Mouse (Mus musculus): ENCODE measurements at regions not wholly inside any gene's neighbourhood (a gene's known extent, or its start where the extent isn't known, plus 50 kb on each side); places are given as distances from the start of the nearest gene placed in this dataset.
A peak's percentile ranks its signal among the peaks of the same experiment; 100 is the strongest.

- peak; percentile 56 for DNase-seq
- intact Hi-C loops (cut with DNase I) = loop anchor here (10.0 kb wide), 1 partner anchor 134 kb away; no protein-coding TSS in a partner anchor
These were observed 371.9 kb upstream of the Cdh4 start for GRCm38 (mm10) chr2:179070346-179070745.

GRCm38 (mm10) chr2:179080462-179081274 is 361.6 kb upstream of the Cdh4 start:
- intact Hi-C loops (cut with DNase I) = no loop called here
- DNase-seq = peak; percentile 4

- DNase-seq = no peak
- intact Hi-C loops (cut with DNase I) = no loop called here
These were observed 355.3 kb upstream of the Cdh4 start for GRCm38 (mm10) chr2:179086915-179087314.

- intact Hi-C loops (cut with DNase I) = no loop called here
These were observed 350.8 kb upstream of the Cdh4 start for GRCm38 (mm10) chr2:179091480-179091879.

GRCm38 (mm10) chr2:179093996-179094395 is 348.2 kb upstream of the Cdh4 start:
- DNase-seq = peak; percentile 40
- intact Hi-C loops (cut with DNase I) = no loop called here

More at GRCm38 (mm10) chr2:179091480-179091879, 350.8 kb upstream of the Cdh4 start:
- DNase-seq = no peak

- intact Hi-C loops (cut with DNase I) = no loop called here
- DNase-seq = no peak
These were observed 346.2 kb upstream of the Cdh4 start for GRCm38 (mm10) chr2:179095981-179096380.

- no peak for DNase-seq
- intact Hi-C loops (cut with DNase I) = no loop called here
These were observed 345.4 kb upstream of the Cdh4 start for GRCm38 (mm10) chr2:179096861-179097260.

- DNase-seq = no peak
- intact Hi-C loops (cut with DNase I) = no loop called here
These were observed 342.4 kb upstream of the Cdh4 start for GRCm38 (mm10) chr2:179099783-179100182.

- no peak for DNase-seq
- intact Hi-C loops (cut with DNase I) = no loop called here
These were observed 339.1 kb upstream of the Cdh4 start for GRCm38 (mm10) chr2:179103114-179103513.

- intact Hi-C loops (cut with DNase I) = no loop called here
- no peak for DNase-seq
These were observed 329.3 kb upstream of the Cdh4 start for GRCm38 (mm10) chr2:179112951-179113350.

- DNase-seq = no peak
- intact Hi-C loops (cut with DNase I) = no loop called here
These were observed 314.2 kb upstream of the Cdh4 start for GRCm38 (mm10) chr2:179128018-179128417.

- intact Hi-C loops (cut with DNase I) = no loop called here
- no peak for DNase-seq
These were observed 313.8 kb upstream of the Cdh4 start for GRCm38 (mm10) chr2:179128432-179128831.

GRCm38 (mm10) chr2:179131004-179131403 is 311.2 kb upstream of the Cdh4 start:
- intact Hi-C loops (cut with DNase I) = no loop called here
- DNase-seq = no peak

- no peak for DNase-seq
- intact Hi-C loops (cut with DNase I) = no loop called here
These were observed 299.9 kb upstream of the Cdh4 start for GRCm38 (mm10) chr2:179142313-179142712.

- intact Hi-C loops (cut with DNase I) = no loop called here
- DNase-seq = no peak
These were observed 296.5 kb upstream of the Cdh4 start for GRCm38 (mm10) chr2:179145726-179146125.

GRCm38 (mm10) chr2:179146274-179146673 is 296.0 kb upstream of the Cdh4 start:
- intact Hi-C loops (cut with DNase I) = no loop called here
- no peak for DNase-seq

GRCm38 (mm10) chr2:179148194-179148593 is 294.0 kb upstream of the Cdh4 start:
- intact Hi-C loops (cut with DNase I) = no loop called here
- DNase-seq = no peak

GRCm38 (mm10) chr2:179148667-179149066 is 293.6 kb upstream of the Cdh4 start:
- peak; percentile 48 for DNase-seq
- intact Hi-C loops (cut with DNase I) = no loop called here

- DNase-seq = no peak
- intact Hi-C loops (cut with DNase I) = no loop called here
These were observed 283.4 kb upstream of the Cdh4 start for GRCm38 (mm10) chr2:179158881-179159280.

GRCm38 (mm10) chr2:179163116-179163515 is 279.1 kb upstream of the Cdh4 start:
- intact Hi-C loops (cut with DNase I) = no loop called here
- DNase-seq = no peak

GRCm38 (mm10) chr2:179170157-179170556 is 272.1 kb upstream of the Cdh4 start:
- intact Hi-C loops (cut with DNase I) = no loop called here
- DNase-seq = no peak

- intact Hi-C loops (cut with DNase I) = no loop called here
- no peak for DNase-seq
These were observed 271.6 kb upstream of the Cdh4 start for GRCm38 (mm10) chr2:179170608-179171007.
